Mouse (Mus musculus) CD4-positive, CD25-positive, alpha-beta regulatory T cell, adult 4 months (primary cell): ENCODE data around the gene Mcee. TPM values are rescaled to one million over a fixed set of nuclear protein-coding genes. Genes with fewer than 3 reads are reported as not detected.

Experiments used
- ATAC-seq: one replicate; pipeline ENCODE4 v1.8.0; 2017
- polyA plus RNA-seq, 2 experiments: library from polyadenylated mRNA; unstranded; fragments of 100-300 nt; shearing (Covaris generic); gene quantifications; one replicate each; pipeline ENCODE4 v1.2.1; 2017

The Mcee gene
- polyA plus RNA-seq, 2 experiments from 2014 or later, result 15.6 to 23.5 TPM

DNA sequence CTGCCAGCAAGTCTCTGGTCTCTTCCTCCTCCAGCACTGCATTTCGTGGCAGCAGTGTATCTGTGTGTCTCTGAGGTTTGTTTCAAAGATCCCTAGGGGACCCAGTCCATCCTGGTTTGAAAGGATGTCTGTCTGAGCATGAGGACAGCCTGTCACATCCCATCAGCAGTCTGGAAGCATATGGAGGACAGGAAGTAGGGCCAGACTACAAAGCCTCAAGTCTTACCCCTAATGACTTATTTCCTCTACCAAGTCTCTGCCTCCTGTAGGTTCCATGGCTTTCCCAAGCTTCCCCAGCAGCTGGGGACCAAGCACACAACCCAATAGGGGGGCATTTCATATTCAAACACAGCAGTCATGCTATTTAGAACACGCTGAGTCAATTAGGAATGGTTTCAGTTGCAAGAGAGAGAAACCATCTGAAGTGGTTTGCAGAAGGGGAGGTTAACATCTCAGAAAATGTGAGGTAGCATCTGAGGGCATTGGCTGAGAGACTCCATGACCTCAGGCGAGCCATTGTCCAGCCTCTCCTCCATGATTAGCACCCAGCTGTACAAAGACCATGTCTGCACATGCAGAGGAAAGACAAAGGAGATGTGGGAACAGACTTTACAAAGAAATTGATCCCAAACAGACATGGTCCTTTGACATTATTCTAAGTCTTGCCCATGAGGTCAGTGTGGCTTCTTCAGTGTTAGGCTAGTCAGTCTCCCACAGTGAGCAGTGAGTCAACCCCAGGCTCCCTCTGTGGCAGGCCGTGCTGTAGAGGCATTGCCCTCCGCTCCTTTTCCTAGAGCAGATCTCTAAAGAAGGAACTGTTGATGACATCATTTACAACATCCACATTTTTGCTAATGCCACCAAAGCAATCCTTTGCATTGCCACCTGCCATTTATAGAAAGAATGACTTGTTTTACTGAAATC is 47.5 kb downstream of the Mcee start:
- no peak for ATAC-seq

- no peak for ATAC-seq
Measured at GRCm38 (mm10) chr7:64440519-64440918, 48.1 kb downstream of the Mcee start.

GRCm38 (mm10) chr7:64450631-64451030 is 58.2 kb downstream of the Mcee start:
- no peak for ATAC-seq

- ATAC-seq, result no peak
Measured at GRCm38 (mm10) chr7:64451441-64451840, 59.0 kb downstream of the Mcee start.

DNA sequence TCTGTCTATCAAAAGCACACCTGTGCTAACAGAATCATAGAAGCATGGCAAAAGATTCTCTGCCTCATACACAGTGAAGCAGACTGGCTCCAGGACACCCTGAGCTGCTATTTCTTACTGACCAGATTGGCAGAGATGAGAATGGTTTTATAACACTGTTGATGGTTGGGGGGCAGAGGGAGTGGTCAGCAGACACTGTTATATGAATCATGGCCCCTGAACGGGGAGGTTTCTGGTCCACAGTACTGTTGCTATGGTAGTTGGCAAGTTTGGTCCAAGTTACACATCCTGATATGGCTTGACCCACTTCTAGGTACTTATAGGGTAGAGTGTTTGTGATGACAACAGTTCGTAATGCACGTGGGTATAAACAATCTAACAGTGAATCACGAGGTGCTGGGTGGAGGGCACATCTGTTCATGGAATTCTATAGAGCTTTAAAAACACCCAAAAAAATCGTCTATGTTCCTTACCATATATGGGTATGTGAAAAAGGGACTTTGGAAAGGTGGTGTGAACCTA is 59.5 kb downstream of the Mcee start:
- ATAC-seq, result no peak

- no peak for ATAC-seq
Measured at GRCm38 (mm10) chr7:64452471-64453222, 60.2 kb downstream of the Mcee start.

DNA sequence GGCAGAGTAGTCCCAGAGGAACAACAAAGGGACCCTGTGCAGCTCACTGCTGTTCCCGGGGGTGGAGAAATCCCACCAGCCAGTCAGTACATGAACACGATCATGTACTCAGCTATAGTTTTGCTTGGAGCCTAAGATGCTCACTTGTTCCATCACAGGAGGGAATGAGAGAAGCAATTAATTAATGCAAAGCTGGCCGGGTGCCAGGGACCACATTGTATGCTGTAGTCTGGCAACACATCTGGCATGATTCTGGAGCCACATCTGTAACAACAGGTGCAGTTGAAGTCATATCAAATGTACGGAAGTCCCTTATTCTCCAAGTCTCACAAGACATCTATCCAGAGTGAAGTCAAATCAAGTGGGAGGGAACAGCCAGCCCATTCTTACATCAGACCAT is 63.8 kb downstream of the Mcee start:
- no peak for ATAC-seq

GRCm38 (mm10) chr7:64456676-64457075 is 64.3 kb downstream of the Mcee start:
- no peak for ATAC-seq

DNA sequence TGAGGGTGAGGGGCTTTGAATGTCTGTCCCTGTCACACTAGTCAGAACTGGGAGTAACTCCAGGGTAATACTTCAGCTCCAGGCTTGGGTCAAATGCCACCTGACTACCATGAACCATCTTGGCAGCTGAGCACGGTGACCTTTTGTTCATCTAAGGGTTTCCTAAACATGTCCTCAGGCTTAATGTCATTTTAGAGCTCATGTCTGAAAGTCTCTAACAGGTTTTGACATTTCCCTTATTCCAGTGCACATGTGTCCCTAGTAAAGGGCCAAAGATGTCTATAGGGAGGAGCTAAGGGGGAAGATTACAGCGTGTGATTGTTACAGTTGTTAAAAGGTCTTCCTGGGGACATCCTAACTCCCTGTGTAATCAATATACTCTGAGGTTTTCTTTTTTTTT is 65.4 kb downstream of the Mcee start:
- no peak for ATAC-seq

Other genes starting within 250 kb of the Mcee start
- gene Trpm1, start 238.8 kb upstream of the Mcee start, polyA plus RNA-seq, result 1 to 10 TPM; 9.7 to 9.9 TPM
- 1 to 10 TPM; 4.7 to 7.4 TPM for gene Mtmr10, start 105.0 kb upstream of the Mcee start, polyA plus RNA-seq
- gene Fan1, start 18.5 kb upstream of the Mcee start, polyA plus RNA-seq, result 1 to 10 TPM; 3.7 to 7.1 TPM
- 10 to 100 TPM; 53.8 to 64.5 TPM for gene Mphosph10, start 339 bp upstream of the Mcee start, polyA plus RNA-seq
- not detected for gene Apba2, start 109.1 kb downstream of the Mcee start, polyA plus RNA-seq